Mouse (Mus musculus) left cerebral cortex, adult 9 months (tissue): ENCODE measurements around the gene Gm47429.
"Not testable (repeated sequence)": the region's sequence is repeated elsewhere in the genome, so short reads cannot be mapped to it uniquely, and the experiment has no call there.

Source experiments
- DNase-seq, 2 experiments: peaks; one replicate each; pipeline ENCODE4 v3.0.0; 2022; ENCODE audit warnings: low spot score in 2 of 2

The Gm47429 gene

GRCm38 (mm10) chr13:50443812-50444211, at the start of gene Gm47429:
Gene Gm47429 (minus strand): TSS chr13:50443912.
- DNase-seq: no peak

- DNase-seq: not testable (repeated sequence)
Observed at GRCm38 (mm10) chr13:50488510-50488909, 44.8 kb upstream of the Gm47429 start.

- no peak for DNase-seq
Observed at GRCm38 (mm10) chr13:50467007-50467406, 23.3 kb upstream of the Gm47429 start, which contains the start of gene Nutm2. Gene Nutm2 (plus strand): TSS chr13:50467307.

GRCm38 (mm10) chr13:50464621-50465562, 21.2 kb upstream of the Gm47429 start:
- DNase-seq: no peak

GRCm38 (mm10) chr13:50460433-50460832, 16.7 kb upstream of the Gm47429 start:
- DNase-seq: not testable (repeated sequence)

GRCm38 (mm10) chr13:50453426-50453825, 9.7 kb upstream of the Gm47429 start:
- no peak for DNase-seq

GRCm38 (mm10) chr13:50452266-50452665, 8.6 kb upstream of the Gm47429 start:
- DNase-seq: not testable (repeated sequence)

GRCm38 (mm10) chr13:50445261-50445660, 1.5 kb upstream of the Gm47429 start:
- no peak for DNase-seq

GRCm38 (mm10) chr13:50426686-50427085, 17.0 kb downstream of the Gm47429 start:
- no peak for DNase-seq

- DNase-seq: no peak
Observed at GRCm38 (mm10) chr13:50424517-50424916, 19.2 kb downstream of the Gm47429 start.

- DNase-seq: no peak
Observed at GRCm38 (mm10) chr13:50423625-50424209, 20.0 kb downstream of the Gm47429 start.

GRCm38 (mm10) chr13:50418421-50418820, 25.3 kb downstream of the Gm47429 start:
- no peak for DNase-seq

GRCm38 (mm10) chr13:50417389-50418183, 26.1 kb downstream of the Gm47429 start, which contains the start of gene Fbxw17:
Gene Fbxw17 (plus strand): TSS chr13:50417864.
- DNase-seq: peak; percentile 44 to 79
